Mouse (Mus musculus) gastrocnemius, postnatal 4 days (tissue): ENCODE data around the gene Oas1h. TPM values are rescaled to one million over a fixed set of nuclear protein-coding genes. Genes with fewer than 3 reads are reported as not detected.

Experiments
- DNase-seq, 2 experiments: peaks; one replicate each; pipeline ENCODE4 v3.0.0; 2021 to 2022; ENCODE audit warnings: low spot score in 2 of 2, mixed read lengths in 2 of 2
- microRNA-seq: library from miRNA; unstranded; fragments of <30 nt; microRNA quantifications from one replicate; pipeline ENCODE4 v1.2.0, GENCODE M21; 2021
- total RNA-seq, 2 experiments: library from RNA; stranded (reverse); gene quantifications; 2 replicates each; pipeline ENCODE4 v1.2.3; 2021

Oas1h gene
- total RNA-seq, 2 experiments from 2014 or later: not detected

DNA sequence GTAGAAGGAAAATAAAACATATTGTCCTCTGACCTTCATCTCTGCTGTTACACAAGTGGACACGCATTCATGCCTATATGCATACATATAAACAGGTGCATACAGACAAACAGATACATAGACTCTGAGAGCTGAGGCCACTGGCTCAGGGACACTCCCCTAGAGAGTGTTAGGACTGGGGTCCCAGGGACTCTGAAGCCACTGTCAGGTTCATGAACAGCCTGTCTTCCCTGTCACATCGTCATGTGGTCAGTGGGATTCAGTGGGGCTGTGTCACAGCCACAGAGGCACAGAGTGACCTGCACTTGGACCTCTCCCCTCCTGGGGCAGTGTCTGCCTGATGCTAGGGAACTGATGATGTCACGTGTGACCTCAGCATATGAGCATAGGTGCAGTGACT, 59.1 kb downstream of the Oas1h start:
- no peak for DNase-seq

Small RNA genes within 50 kb of the gene (microRNA-seq; reads per million reads assigned to microRNA genes)
- not detected for gene Gm22907

Other genes starting within 250 kb of the Oas1h start
- 1 to 10 TPM; 6.1 to 7.2 TPM for gene Rita1, start 248.8 kb upstream of the Oas1h start, total RNA-seq
- 10 to 100 TPM; 28.5 to 29.5 TPM for gene Ddx54, start 248.7 kb upstream of the Oas1h start, total RNA-seq
- not detected for gene Cfap73, start 227.2 kb upstream of the Oas1h start, total RNA-seq
- gene Rasal1, start 212.6 kb upstream of the Oas1h start, total RNA-seq: not detected
- 1 to 10 TPM in 1 of 2 experiments, under 1 TPM in 1; 0.98 to 1.9 TPM for gene Dtx1, start 149.5 kb upstream of the Oas1h start, total RNA-seq
- gene Oas2, start 111.6 kb upstream of the Oas1h start, total RNA-seq: under 1 TPM; 0.23 to 0.25 TPM
- gene Oas3, start 83.8 kb upstream of the Oas1h start, total RNA-seq: not detected
- not detected for gene Oas1e, start 65.9 kb upstream of the Oas1h start, total RNA-seq
- under 1 TPM; 0.23 to 0.42 TPM for gene Oas1c, start 48.9 kb upstream of the Oas1h start, total RNA-seq
- gene Oas1f, start 14.1 kb upstream of the Oas1h start, total RNA-seq: not detected
- not detected for gene Oas1g, start 26.2 kb downstream of the Oas1h start, total RNA-seq
- gene Oas1a, start 46.1 kb downstream of the Oas1h start, total RNA-seq: under 1 TPM; 0.22 to 0.36 TPM
- gene Oas1d, start 53.1 kb downstream of the Oas1h start, total RNA-seq: not detected
- under 1 TPM in 1 of 2 experiments, not detected in 1; 0.27 TPM for gene Rph3a, start 148.7 kb downstream of the Oas1h start, total RNA-seq